23 mouse cellular contexts compared by ENCODE assay signal in the genomic region with DNA sequence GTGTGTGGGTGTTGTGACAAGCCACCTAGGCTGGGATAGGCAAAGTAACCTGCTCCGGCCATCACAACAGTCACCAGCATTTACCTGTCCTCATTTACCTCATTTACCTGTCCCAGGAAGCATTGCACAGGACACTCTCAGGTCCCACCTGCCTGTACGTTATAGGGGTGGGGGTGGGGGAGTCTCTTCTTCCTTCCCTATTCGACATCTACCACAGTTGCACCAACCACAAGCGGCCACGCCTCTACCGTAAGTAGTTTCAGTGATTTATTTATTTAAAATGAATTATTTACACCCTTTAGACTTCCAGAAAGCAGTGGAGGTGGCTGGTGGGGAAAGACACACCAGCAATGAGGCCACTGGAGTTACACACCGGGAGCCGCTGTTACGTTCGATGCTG.
DNase-seq lines count a peak whose midpoint lies in the region; ATAC-seq lines count a peak whose summit lies in the region.
"Had no signal": no experiment of that assay in that cellular context is flagged by ENCODE, and none has a peak within 500 bp of the region (broad histone marks: within the 10 kb centered on the region; RNA-seq: fewer than 3 reads in every experiment).

No protein-coding gene starts in this region.

- no peak for DNase-seq in neural tube, embryonic 10.5 days (ENCODE audit: extremely low spot score, low spot score)
- DNase-seq in naive thymus-derived CD4-positive, alpha-beta T cell, adult 2 months (ENCODE audit: low read depth): peak; percentile 7
- no peak for DNase-seq in ovary, postnatal 36 days (ENCODE audit: low spot score)
- DNase-seq in gastrocnemius, adult 8-10 months (ENCODE audit: low spot score in 2 of 2): no peak
- DNase-seq: adrenal gland, adult 8-10 months; B cell, adult 2 months; cerebellum, adult 11-12 months; cerebellum, adult 2 months; cerebellum, adult 9-10 months; embryo, embryonic 11 days had no signal

- WGBS in neural tube, embryonic 15.5 days: 78% methylated on average over 10 of the region's 10 CpGs

- H3K4me1 ChIP-seq in neural tube, embryonic 15.5 days: peaks cover 26% of the 10 kb centered on the region
- H3K4me1 ChIP-seq: embryonic facial prominence, embryonic 15.5 days had no signal

- H3K9ac ChIP-seq in neural tube, embryonic 15.5 days (replicated peaks): no peak overlapping the region
- H3K9ac ChIP-seq: embryonic facial prominence, embryonic 15.5 days; forebrain, embryonic 12.5 days had no signal

- H3K4me2 ChIP-seq in neural tube, embryonic 15.5 days: no peak overlapping the region
- H3K4me2 ChIP-seq: embryonic facial prominence, embryonic 13.5 days; embryonic facial prominence, embryonic 15.5 days; forebrain, embryonic 12.5 days had no signal

- ATAC-seq in neural tube, embryonic 15.5 days (ENCODE audit: low FRiP score): no peak
- ATAC-seq in megakaryocyte, adult 5-6 weeks (ENCODE audit: poor library complexity, severe bottlenecking): peak; percentile 50; the same call in 1 of the 2 replicates
- ATAC-seq: activated CD4-positive, CD25-positive, alpha-beta regulatory T cell, adult 4 months; CD4-positive, CD25-positive, alpha-beta regulatory T cell, adult 4 months; forebrain, embryonic 14.5 days; forebrain, embryonic 16.5 days; Patski had no signal

- no peaks in the 10 kb centered on the region for H3K9me3 ChIP-seq in neural tube, embryonic 15.5 days (replicated peaks)
- H3K9me3 ChIP-seq: embryonic facial prominence, embryonic 13.5 days; embryonic facial prominence, embryonic 15.5 days; forebrain, embryonic 10.5 days had no signal

- no peaks in the 10 kb centered on the region for H3K36me3 ChIP-seq in neural tube, embryonic 15.5 days
- H3K36me3 ChIP-seq: embryonic facial prominence, embryonic 13.5 days; embryonic facial prominence, embryonic 15.5 days; forebrain, embryonic 10.5 days; forebrain, embryonic 12.5 days; G1E had no signal

- no peak overlapping the region for H3K4me3 ChIP-seq in neural tube, embryonic 15.5 days (replicated peaks)
- H3K4me3 ChIP-seq: embryonic facial prominence, embryonic 13.5 days; embryonic facial prominence, embryonic 15.5 days; erythroblast, embryonic 14.5 days; forebrain, embryonic 10.5 days; forebrain, embryonic 12.5 days had no signal

- H3K27ac ChIP-seq in neural tube, embryonic 15.5 days (replicated peaks): 0 out of 2 replicates have a peak overlapping the region, but pooled peaks have one; percentile 13
- H3K27ac ChIP-seq: embryonic facial prominence, embryonic 13.5 days; embryonic facial prominence, embryonic 15.5 days; forebrain, embryonic 10.5 days; forebrain, embryonic 12.5 days had no signal

- no peaks in the 10 kb centered on the region for H3K27me3 ChIP-seq in neural tube, embryonic 15.5 days (replicated peaks)
- H3K27me3 ChIP-seq: embryonic facial prominence, embryonic 13.5 days had no signal
